Mouse (Mus musculus): ENCODE measurements at regions not wholly inside any gene's neighbourhood (a gene's known extent, or its start where the extent isn't known, plus 50 kb on each side); places are given as distances from the start of the nearest gene placed in this dataset.

- DNase-seq (ENCODE audit: low spot score): no peak
These were observed 228.4 kb downstream of the Ttc32 start for GRCm38 (mm10) chr12:9258221-9258620.

GRCm38 (mm10) chr12:9261662-9262061 is 231.9 kb downstream of the Ttc32 start:
- DNase-seq (ENCODE audit: low spot score): no peak

- no peak for DNase-seq (ENCODE audit: low spot score)
These were observed 236.4 kb downstream of the Ttc32 start for GRCm38 (mm10) chr12:9266221-9266620.

GRCm38 (mm10) chr12:9271484-9271883 is 241.7 kb downstream of the Ttc32 start:
- no peak for DNase-seq (ENCODE audit: low spot score)

GRCm38 (mm10) chr12:9274181-9274580 is 244.4 kb downstream of the Ttc32 start:
- no peak for DNase-seq (ENCODE audit: low spot score)

GRCm38 (mm10) chr12:9275697-9276096 is 245.9 kb downstream of the Ttc32 start:
- DNase-seq (ENCODE audit: low spot score): no peak

- no peak for DNase-seq (ENCODE audit: low spot score)
These were observed 248.9 kb downstream of the Ttc32 start for GRCm38 (mm10) chr12:9278735-9279134.

GRCm38 (mm10) chr12:9279893-9280605 is 250.3 kb downstream of the Ttc32 start:
- no peak for DNase-seq (ENCODE audit: low spot score)

- no peak for DNase-seq (ENCODE audit: low spot score)
These were observed 257.5 kb downstream of the Ttc32 start for GRCm38 (mm10) chr12:9287271-9287670.

- DNase-seq (ENCODE audit: low spot score): no peak
These were observed 262.9 kb downstream of the Ttc32 start for GRCm38 (mm10) chr12:9292656-9293055.

GRCm38 (mm10) chr12:9295211-9295610 is 265.4 kb downstream of the Ttc32 start:
- no peak for DNase-seq (ENCODE audit: low spot score)

GRCm38 (mm10) chr12:9298848-9299655 is 269.3 kb downstream of the Ttc32 start:
- no peak for DNase-seq (ENCODE audit: low spot score)

GRCm38 (mm10) chr12:9304146-9304545 is 265.8 kb upstream of the Osr1 start:
- DNase-seq (ENCODE audit: low spot score): no peak

GRCm38 (mm10) chr12:9337891-9338672 is 231.8 kb upstream of the Osr1 start:
- DNase-seq (ENCODE audit: low spot score): no peak

- DNase-seq (ENCODE audit: low spot score): no peak
These were observed 231.1 kb upstream of the Osr1 start for GRCm38 (mm10) chr12:9338801-9339231.

GRCm38 (mm10) chr12:9340769-9341168 is 229.1 kb upstream of the Osr1 start:
- DNase-seq (ENCODE audit: low spot score): no peak

- no peak for DNase-seq (ENCODE audit: low spot score)
These were observed 224.6 kb upstream of the Osr1 start for GRCm38 (mm10) chr12:9345359-9345758.

- no peak for DNase-seq (ENCODE audit: low spot score)
These were observed 214.4 kb upstream of the Osr1 start for GRCm38 (mm10) chr12:9355512-9355911.

GRCm38 (mm10) chr12:9357856-9358255 is 212.1 kb upstream of the Osr1 start:
- DNase-seq (ENCODE audit: low spot score): no peak

GRCm38 (mm10) chr12:9358872-9359271 is 211.0 kb upstream of the Osr1 start:
- DNase-seq (ENCODE audit: low spot score): no peak

GRCm38 (mm10) chr12:9365931-9366330 is 204.0 kb upstream of the Osr1 start:
- DNase-seq (ENCODE audit: low spot score): no peak

GRCm38 (mm10) chr12:9368682-9369081 is 201.2 kb upstream of the Osr1 start:
- DNase-seq (ENCODE audit: low spot score): no peak

Data from thymus, postnatal 0 days (tissue).